Mouse (Mus musculus) neural tube, embryonic 15.5 days (tissue): ENCODE results near the gene Dcst1. TPM values are rescaled to one million over a fixed set of nuclear protein-coding genes. Genes with fewer than 3 reads are reported as not detected.

Experiments
- ATAC-seq: fragments of 200-750 bp; cut with Nextera tagmentation; 2 replicates; pipeline ENCODE4 v1.8.0; 2017; ENCODE audit warnings: mild to moderate bottlenecking, moderate TSS enrichment, moderate library complexity; ENCODE audit not compliant: low FRiP score
- H3K27ac ChIP-seq: fragments of 300-500 bp; sonication (generic); replicated peaks from 2 replicates; pipeline ENCODE4 v1.5.1; 2015; ENCODE audit warnings: mild to moderate bottlenecking, inconsistent platforms
- H3K27me3 ChIP-seq: fragments of 300-500 bp; sonication (generic); replicated peaks from 2 replicates; pipeline ENCODE4 v1.6.1; 2015; ENCODE audit warnings: inconsistent platforms
- H3K36me3 ChIP-seq: fragments of 300-500 bp; sonication (generic); 2 replicates; pipeline ENCODE4 v1.6.1; 2015; ENCODE audit warnings: inconsistent platforms
- H3K4me1 ChIP-seq: fragments of 300-500 bp; sonication (generic); 2 replicates; pipeline ENCODE4 v1.6.1; 2015; ENCODE audit warnings: inconsistent platforms
- H3K4me2 ChIP-seq: fragments of 300-500 bp; sonication (generic); 2 replicates; pipeline ENCODE4 v1.6.1; 2015; ENCODE audit warnings: inconsistent platforms, mild to moderate bottlenecking, moderate library complexity
- H3K4me3 ChIP-seq: fragments of 300-500 bp; sonication (generic); replicated peaks from 2 replicates; pipeline ENCODE4 v1.5.1; 2015; ENCODE audit warnings: mild to moderate bottlenecking, inconsistent platforms
- H3K9ac ChIP-seq: fragments of 300-500 bp; sonication (generic); replicated peaks from 2 replicates; pipeline ENCODE4 v1.6.1; 2015; ENCODE audit warnings: mild to moderate bottlenecking, inconsistent platforms
- H3K9me3 ChIP-seq: fragments of 300-500 bp; sonication (generic); replicated peaks from 2 replicates; pipeline ENCODE4 v1.6.1; 2016; ENCODE audit warnings: inconsistent platforms
- WGBS: fragments of 180-500 bp; shearing (Covaris S2); methylation state at CpG from one replicate; pipeline ENCODE4 v1.1.7; 2015; ENCODE audit warnings: mixed read lengths; 5-methylcytosine and 5-hydroxymethylcytosine counted together
- polyA plus RNA-seq: library from polyadenylated mRNA; unstranded; fragments of >200 nt; fragmentation: Nextera tagmentation; extraction: Ambion mirVana; gene quantifications from 2 replicates; pipeline ENCODE4 v1.2.1, GENCODE M21; 2015

Gene Dcst1
- polyA plus RNA-seq, 1 experiment from 2014 or later = 1.2 TPM

GRCm38 (mm10) chr3:89355512-89355902, 9.5 kb downstream of the Dcst1 start:
- H3K27me3 ChIP-seq = 0 out of 2 replicates have a peak, but pooled peaks cover 3% of the 10 kb centered on the region
- H3K4me2 ChIP-seq = no peak overlapping the region
- H3K4me1 ChIP-seq = peaks cover 8% of the 10 kb centered on the region
- no peak for ATAC-seq
- no peak overlapping the region for H3K4me3 ChIP-seq
- H3K9ac ChIP-seq = no peak overlapping the region
- H3K36me3 ChIP-seq = no peaks in the 10 kb centered on the region
- WGBS = 83% methylated on average over 6 of the region's 6 CpGs
- H3K27ac ChIP-seq = no peak overlapping the region
- no peaks in the 10 kb centered on the region for H3K9me3 ChIP-seq

DNA sequence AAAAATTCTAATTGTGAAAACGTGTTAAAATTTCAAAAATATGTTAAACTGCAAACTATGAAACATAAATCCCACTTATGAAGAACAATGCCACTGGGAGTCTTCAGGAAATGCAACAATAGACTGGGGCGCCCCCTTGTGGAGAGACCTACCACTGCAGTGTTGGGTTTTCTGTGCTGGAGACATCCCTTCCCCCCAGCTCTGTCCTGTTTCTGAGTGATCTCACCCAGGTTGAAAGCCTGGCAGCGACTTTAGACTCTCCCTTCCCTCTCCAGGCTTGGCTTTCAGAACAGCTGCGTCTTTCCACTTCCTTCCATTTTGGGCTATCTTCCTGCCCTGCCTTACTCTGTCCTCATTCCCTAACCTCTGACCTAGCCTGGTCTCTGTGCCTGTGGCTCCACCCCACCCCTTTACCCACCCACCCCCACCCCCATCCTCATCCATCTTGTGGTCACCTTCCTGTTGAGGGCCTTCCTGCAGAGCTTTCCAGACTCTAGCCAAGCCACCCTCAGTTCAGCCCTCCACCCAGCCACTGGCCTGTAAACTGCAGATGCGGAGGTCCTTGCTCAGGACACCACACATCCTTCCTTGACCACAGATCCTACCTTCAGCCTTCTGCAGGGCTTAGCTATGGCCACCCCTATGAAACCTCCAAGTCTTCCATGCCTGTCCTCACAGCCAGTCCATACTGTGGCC, 10.1 kb downstream of the Dcst1 start:
- no peak for ATAC-seq
- Histone ChIP-seq H3K4me2 (no peak overlapping the region), H3K9ac (no peak overlapping the region), H3K27me3 (0 out of 2 replicates have a peak, but pooled peaks cover 3% of the 10 kb centered on the region), H3K27ac (no peak overlapping the region), H3K4me3 (no peak overlapping the region), H3K36me3 (no peaks in the 10 kb centered on the region), H3K9me3 (no peaks in the 10 kb centered on the region), H3K4me1 (peaks cover 12% of the 10 kb centered on the region)
- WGBS = 20% methylated on average over 5 of the region's 5 CpGs

DNA sequence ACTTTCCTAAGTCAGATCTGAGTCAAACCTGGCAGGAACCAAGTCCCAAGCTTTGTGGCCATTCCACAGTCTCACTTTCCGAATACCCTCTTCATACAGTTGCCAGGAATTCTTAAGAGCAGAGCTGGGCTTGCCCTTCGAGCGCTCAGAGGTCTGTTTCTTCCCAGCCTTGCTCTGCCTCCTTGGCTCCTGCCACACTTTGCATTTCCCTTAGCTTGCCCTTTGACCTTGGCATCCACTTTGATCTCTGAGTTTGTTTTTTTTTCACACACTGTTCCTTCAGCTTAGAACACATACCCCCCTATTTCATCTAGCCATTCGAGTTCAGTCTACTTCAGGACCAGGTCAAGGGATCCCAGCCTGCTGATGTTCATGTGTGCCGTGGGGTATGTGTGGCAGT, 13.8 kb downstream of the Dcst1 start:
- H3K36me3 ChIP-seq = 0 out of 2 replicates have a peak, but pooled peaks cover under 1% of the 10 kb centered on the region
- H3K9me3 ChIP-seq = no peaks in the 10 kb centered on the region
- ATAC-seq = no peak
- H3K9ac ChIP-seq = no peak overlapping the region
- WGBS = 78% methylated on average over 5 of the region's 5 CpGs
- H3K4me1 ChIP-seq = peaks cover 26% of the 10 kb centered on the region
- H3K27me3 ChIP-seq = 0 out of 2 replicates have a peak, but pooled peaks cover 5% of the 10 kb centered on the region
- H3K4me2 ChIP-seq = 0 out of 2 replicates have a peak overlapping the region, but pooled peaks have one; percentile 95
- no peak overlapping the region for H3K27ac ChIP-seq
- H3K4me3 ChIP-seq = no peak overlapping the region

DNA sequence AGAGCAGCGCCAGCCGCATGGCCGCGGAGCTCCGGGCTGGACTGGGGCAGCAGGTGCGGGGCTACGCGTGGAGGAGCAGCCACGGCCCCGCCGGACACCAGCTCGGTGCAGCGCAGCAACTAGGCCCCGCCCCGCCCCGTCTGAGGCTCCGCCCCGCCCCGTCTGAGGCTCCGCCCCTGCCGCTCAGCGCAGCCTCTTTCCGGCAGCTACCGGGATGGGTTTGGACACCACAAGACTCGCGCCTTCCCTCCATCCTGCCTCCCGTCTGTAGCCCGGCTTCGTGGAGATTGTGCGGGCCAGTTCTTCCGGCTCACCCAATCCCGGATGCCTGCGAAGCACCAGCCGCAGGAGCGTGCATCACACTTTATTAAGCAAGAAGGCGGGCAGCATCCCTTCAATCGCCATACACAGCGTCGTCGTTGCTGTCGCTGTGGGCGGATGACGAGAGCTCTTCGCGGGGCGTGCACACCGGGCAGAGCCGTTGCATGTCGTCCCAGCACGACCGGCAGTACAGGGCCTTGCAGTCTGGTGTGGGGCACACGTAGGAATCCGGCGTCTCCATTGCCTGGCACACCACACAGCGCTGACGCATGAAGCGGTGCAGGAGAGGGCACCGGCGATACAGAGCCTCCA, 15.1 kb downstream of the Dcst1 start, which contains the start of gene Adam15:
Adam15 (minus strand) TSS at position 128 of the 633 bp plus-strand sequence.
- Histone ChIP-seq H3K4me3 (peak within 1 kb of the TSS; percentile 75), H3K4me2 (peak within 1 kb of the TSS; percentile 95), H3K27me3 (0 out of 2 replicates have a peak, but pooled peaks cover 5% of the 10 kb centered on the region), H3K9me3 (no peaks in the 10 kb centered on the region), H3K9ac (peak within 1 kb of the TSS; percentile 76), H3K36me3 (peaks cover 10% of the 10 kb centered on the region; the same call in 1 of the 2 replicates), H3K4me1 (peaks cover 26% of the 10 kb centered on the region), H3K27ac (peak within 1 kb of the TSS; percentile 90)
- under 1% methylated on average over 56 of the region's 59 CpGs for WGBS
- ATAC-seq = peak; percentile 96

GRCm38 (mm10) chr3:89348911-89349868, 15.9 kb downstream of the Dcst1 start:
- peak; percentile 42; the same call in 1 of the 2 replicates for ATAC-seq
- WGBS = 1% methylated on average over 38 of the region's 38 CpGs

GRCm38 (mm10) chr3:89347916-89348315, 17.1 kb downstream of the Dcst1 start:
- Histone ChIP-seq H3K4me2 (peak overlapping the region; percentile 95; the same call in 1 of the 2 replicates), H3K9me3 (no peaks in the 10 kb centered on the region)
- WGBS = 77% methylated on average over 1 of the region's 1 CpGs

More at GRCm38 (mm10) chr3:89348911-89349868, 15.9 kb downstream of the Dcst1 start:
- Histone ChIP-seq H3K4me2 (peak overlapping the region; percentile 95), H3K36me3 (peaks cover 11% of the 10 kb centered on the region; the same call in 1 of the 2 replicates), H3K27me3 (0 out of 2 replicates have a peak, but pooled peaks cover 5% of the 10 kb centered on the region), H3K4me3 (peak overlapping the region; percentile 75), H3K9me3 (no peaks in the 10 kb centered on the region), H3K4me1 (peaks cover 26% of the 10 kb centered on the region), H3K27ac (peak overlapping the region; percentile 90), H3K9ac (peak overlapping the region; percentile 76)

GRCm38 (mm10) chr3:89346815-89347540, 18.1 kb downstream of the Dcst1 start:
- Histone ChIP-seq H3K27me3 (0 out of 2 replicates have a peak, but pooled peaks cover 2% of the 10 kb centered on the region), H3K4me1 (peaks cover 28% of the 10 kb centered on the region), H3K4me3 (no peak overlapping the region), H3K27ac (no peak overlapping the region), H3K4me2 (no peak overlapping the region), H3K9me3 (no peaks in the 10 kb centered on the region), H3K36me3 (peaks cover 27% of the 10 kb centered on the region; the same call in 1 of the 2 replicates), H3K9ac (no peak overlapping the region)
- 77% methylated on average over 10 of the region's 10 CpGs for WGBS
- ATAC-seq = no peak

More at GRCm38 (mm10) chr3:89347916-89348315, 17.1 kb downstream of the Dcst1 start:
- Histone ChIP-seq H3K4me3 (no peak overlapping the region), H3K27ac (no peak overlapping the region), H3K36me3 (peaks cover 24% of the 10 kb centered on the region; the same call in 1 of the 2 replicates), H3K4me1 (peaks cover 26% of the 10 kb centered on the region), H3K9ac (no peak overlapping the region), H3K27me3 (0 out of 2 replicates have a peak, but pooled peaks cover 5% of the 10 kb centered on the region)
- ATAC-seq = no peak

- H3K36me3 ChIP-seq = peaks cover 27% of the 10 kb centered on the region; the same call in 1 of the 2 replicates
- WGBS = 85% methylated on average over 7 of the region's 7 CpGs
- H3K27ac ChIP-seq = 0 out of 2 replicates have a peak overlapping the region, but pooled peaks have one; percentile 2
- H3K9ac ChIP-seq = no peak overlapping the region
- no peak overlapping the region for H3K4me3 ChIP-seq
- H3K4me2 ChIP-seq = no peak overlapping the region
- peaks cover 34% of the 10 kb centered on the region for H3K4me1 ChIP-seq
- H3K9me3 ChIP-seq = no peaks in the 10 kb centered on the region
- H3K27me3 ChIP-seq = no peaks in the 10 kb centered on the region
- no peak for ATAC-seq
Measured at GRCm38 (mm10) chr3:89343279-89343678, 21.8 kb downstream of the Dcst1 start.

- peaks cover 47% of the 10 kb centered on the region for H3K4me1 ChIP-seq
- no peak overlapping the region for H3K27ac ChIP-seq
- no peaks in the 10 kb centered on the region for H3K9me3 ChIP-seq
- no peak overlapping the region for H3K4me3 ChIP-seq
- 77% methylated on average over 4 of the region's 4 CpGs for WGBS
- H3K36me3 ChIP-seq = peaks cover 27% of the 10 kb centered on the region; the same call in 1 of the 2 replicates
- no peaks in the 10 kb centered on the region for H3K27me3 ChIP-seq
- no peak overlapping the region for H3K4me2 ChIP-seq
- no peak for ATAC-seq
- no peak overlapping the region for H3K9ac ChIP-seq
Measured at GRCm38 (mm10) chr3:89341794-89342193, 23.3 kb downstream of the Dcst1 start.

- Histone ChIP-seq H3K9ac (peak overlapping the region; percentile 39), H3K27me3 (no peaks in the 10 kb centered on the region), H3K4me1 (peaks cover 54% of the 10 kb centered on the region), H3K36me3 (peaks cover 21% of the 10 kb centered on the region; the same call in 1 of the 2 replicates), H3K27ac (no peak overlapping the region), H3K4me3 (peak overlapping the region; percentile 35), H3K9me3 (no peaks in the 10 kb centered on the region), H3K4me2 (peak overlapping the region; percentile 66)
- peak; percentile 63 for ATAC-seq
- WGBS = 4% methylated on average over 11 of the region's 11 CpGs
Measured at GRCm38 (mm10) chr3:89340465-89340864, 24.6 kb downstream of the Dcst1 start.
